Mouse (Mus musculus): ENCODE data around the gene Lrp8. TPM values are rescaled to one million over a fixed set of nuclear protein-coding genes. Genes with fewer than 3 reads are reported as not detected.

Gene Lrp8
- total RNA-seq, 2 experiments from 2014 or later, result 1.7 to 1.8 TPM

GRCm38 (mm10) chr4:107921952-107922351 is 119.9 kb downstream of the Lrp8 start:
- peak; percentile 34 for DNase-seq

- DNase-seq, result peak; percentile 97
Observed at GRCm38 (mm10) chr4:107923145-107923802, 121.2 kb downstream of the Lrp8 start, which contains the start of gene Cpt2. TSS of gene Cpt2 (minus strand) at chr4:107923610.

GRCm38 (mm10) chr4:107923803-107924194 is 121.7 kb downstream of the Lrp8 start:
- no peak for DNase-seq

Other genes with a start within 250 kb of the Lrp8 start
- gene Dmrtb1, start 118.0 kb upstream of the Lrp8 start, total RNA-seq (2021), result not detected
- 10 to 100 TPM; 69.6 to 79.9 TPM for gene Magoh, start 77.5 kb downstream of the Lrp8 start, total RNA-seq (2021)
- gene 0610037L13Rik, start 87.6 kb downstream of the Lrp8 start, total RNA-seq (2021), result 10 to 100 TPM; 70.7 to 77.2 TPM
- 100 to 1,000 TPM; 140 to 144 TPM for gene Cpt2, start 121.3 kb downstream of the Lrp8 start, total RNA-seq (2021)
- gene Slc1a7, start 166.1 kb downstream of the Lrp8 start, total RNA-seq (2021), result not detected